Mouse (Mus musculus): Measurements from ENCODE around the gene Lurap1l.

The Lurap1l gene

GRCm38 (mm10) chr4:80910481-80910870 is at the start of gene Lurap1l:
Lurap1l (plus strand) TSS chr4:80910646.
- peak; percentile 44 for DNase-seq (ENCODE audit: low read depth, low spot score)

- DNase-seq (ENCODE audit: low read depth, low spot score): no peak
Observed at GRCm38 (mm10) chr4:80862962-80863361, 47.5 kb upstream of the Lurap1l start.

GRCm38 (mm10) chr4:80863906-80864305 is 46.5 kb upstream of the Lurap1l start:
- DNase-seq (ENCODE audit: low read depth, low spot score): no peak

- peak; percentile 30 for DNase-seq (ENCODE audit: low read depth, low spot score)
Observed at GRCm38 (mm10) chr4:80864511-80864922, 45.9 kb upstream of the Lurap1l start.

GRCm38 (mm10) chr4:80866065-80866464 is 44.4 kb upstream of the Lurap1l start:
- DNase-seq (ENCODE audit: low read depth, low spot score): peak; percentile 21

- no peak for DNase-seq (ENCODE audit: low read depth, low spot score)
Observed at GRCm38 (mm10) chr4:80869598-80869997, 40.8 kb upstream of the Lurap1l start.

- peak; percentile 44 for DNase-seq (ENCODE audit: low read depth, low spot score)
Observed at GRCm38 (mm10) chr4:80872847-80873644, 37.4 kb upstream of the Lurap1l start.

- DNase-seq (ENCODE audit: low read depth, low spot score): no peak
Observed at GRCm38 (mm10) chr4:80874121-80874859, 36.2 kb upstream of the Lurap1l start.

GRCm38 (mm10) chr4:80875055-80875454 is 35.4 kb upstream of the Lurap1l start:
- no peak for DNase-seq (ENCODE audit: low read depth, low spot score)

GRCm38 (mm10) chr4:80881996-80882599 is 28.3 kb upstream of the Lurap1l start:
- DNase-seq (ENCODE audit: low read depth, low spot score): no peak

- DNase-seq (ENCODE audit: low read depth, low spot score): no peak
Observed at GRCm38 (mm10) chr4:80886631-80887030, 23.8 kb upstream of the Lurap1l start.

- no peak for DNase-seq (ENCODE audit: low read depth, low spot score)
Observed at GRCm38 (mm10) chr4:80891004-80891403, 19.4 kb upstream of the Lurap1l start.

- no peak for DNase-seq (ENCODE audit: low read depth, low spot score)
Observed at GRCm38 (mm10) chr4:80895278-80895894, 15.1 kb upstream of the Lurap1l start.

GRCm38 (mm10) chr4:80906726-80907125 is 3.7 kb upstream of the Lurap1l start:
- DNase-seq (ENCODE audit: low read depth, low spot score): no peak

GRCm38 (mm10) chr4:80907973-80908372 is 2.5 kb upstream of the Lurap1l start:
- no peak for DNase-seq (ENCODE audit: low read depth, low spot score)

GRCm38 (mm10) chr4:80908902-80909301 is 1.5 kb upstream of the Lurap1l start:
- no peak for DNase-seq (ENCODE audit: low read depth, low spot score)

- DNase-seq (ENCODE audit: low read depth, low spot score): peak; percentile 53
Observed at GRCm38 (mm10) chr4:80910871-80911701, 640 bp downstream of the Lurap1l start.

GRCm38 (mm10) chr4:80911706-80912540 is 1.5 kb downstream of the Lurap1l start:
- DNase-seq (ENCODE audit: low read depth, low spot score): peak; percentile 84

GRCm38 (mm10) chr4:80915211-80915610 is 4.8 kb downstream of the Lurap1l start:
- DNase-seq (ENCODE audit: low read depth, low spot score): no peak

GRCm38 (mm10) chr4:80916695-80917094 is 6.2 kb downstream of the Lurap1l start:
- DNase-seq (ENCODE audit: low read depth, low spot score): no peak

All from forelimb bud, embryonic 11.5 days (tissue).